Mouse (Mus musculus): ENCODE data around the gene Aspn. TPM values are rescaled to one million over a fixed set of nuclear protein-coding genes. Genes with fewer than 3 reads are reported as not detected.

Aspn gene
- 0.43 and 0.53 TPM in 2 replicates for polyA plus RNA-seq (2015; fragmentation: Nextera tagmentation; extraction: Ambion mirVana)

GRCm38 (mm10) chr13:49544279-49544678, at the start of gene Aspn:
Aspn (plus strand) TSS chr13:49544443.
- no peaks in the 10 kb centered on the region for H3K36me3 ChIP-seq
- H3K4me1 ChIP-seq: no peaks in the 10 kb centered on the region
- no peak within 1 kb of the TSS for H3K27ac ChIP-seq (replicated peaks)
- no peak within 1 kb of the TSS for H3K9ac ChIP-seq (replicated peaks)
- H3K4me3 ChIP-seq: no peak within 1 kb of the TSS
- whole genome bisulfite sequencing: 86% methylated on average over 3 of the region's 3 CpGs
- no peaks in the 10 kb centered on the region for H3K27me3 ChIP-seq
- ATAC-seq (replicated peaks): no peak
- no peaks in the 10 kb centered on the region for H3K9me3 ChIP-seq
- no peak within 1 kb of the TSS for H3K4me2 ChIP-seq (replicated peaks)

GRCm38 (mm10) chr13:49504510-49504909, 39.7 kb upstream of the Aspn start, which contains the start of gene Ecm2:
Ecm2 (plus strand) TSS chr13:49504810.
- Histone ChIP-seq H3K36me3 (no peaks in the 10 kb centered on the region), H3K9me3 (no peaks in the 10 kb centered on the region), H3K27me3 (no peaks in the 10 kb centered on the region), H3K4me1 (no peaks in the 10 kb centered on the region), H3K4me3 (no peak within 1 kb of the TSS), H3K4me2 (replicated peaks) (no peak within 1 kb of the TSS), H3K27ac (replicated peaks) (no peak within 1 kb of the TSS), H3K9ac (replicated peaks) (no peak within 1 kb of the TSS)
- no peak for ATAC-seq (replicated peaks)
- 48% methylated on average over 4 of the region's 4 CpGs for WGBS

GRCm38 (mm10) chr13:49505776-49506175, 38.5 kb upstream of the Aspn start:
- no peak overlapping the region for H3K4me3 ChIP-seq
- H3K27me3 ChIP-seq: no peaks in the 10 kb centered on the region
- H3K27ac ChIP-seq (replicated peaks): no peak overlapping the region
- WGBS: 88% methylated on average over 4 of the region's 4 CpGs
- no peaks in the 10 kb centered on the region for H3K4me1 ChIP-seq
- no peak overlapping the region for H3K9ac ChIP-seq (replicated peaks)
- no peaks in the 10 kb centered on the region for H3K9me3 ChIP-seq
- no peaks in the 10 kb centered on the region for H3K36me3 ChIP-seq
- H3K4me2 ChIP-seq (replicated peaks): no peak overlapping the region
- ATAC-seq (replicated peaks): no peak

- Histone ChIP-seq H3K36me3 (no peaks in the 10 kb centered on the region), H3K9me3 (no peaks in the 10 kb centered on the region), H3K4me2 (replicated peaks) (no peak overlapping the region), H3K4me3 (no peak overlapping the region), H3K27me3 (no peaks in the 10 kb centered on the region), H3K27ac (replicated peaks) (no peak overlapping the region), H3K4me1 (no peaks in the 10 kb centered on the region), H3K9ac (replicated peaks) (no peak overlapping the region)
- 88% methylated on average over 3 of the region's 3 CpGs for WGBS
- no peak for ATAC-seq (replicated peaks)
Observed at GRCm38 (mm10) chr13:49507176-49507575, 37.1 kb upstream of the Aspn start.

GRCm38 (mm10) chr13:49518761-49519160, 25.5 kb upstream of the Aspn start:
- Histone ChIP-seq H3K36me3 (no peaks in the 10 kb centered on the region), H3K27me3 (no peaks in the 10 kb centered on the region), H3K4me1 (no peaks in the 10 kb centered on the region), H3K4me3 (no peak overlapping the region), H3K27ac (replicated peaks) (no peak overlapping the region), H3K9me3 (no peaks in the 10 kb centered on the region), H3K4me2 (replicated peaks) (no peak overlapping the region), H3K9ac (replicated peaks) (no peak overlapping the region)
- ATAC-seq (replicated peaks): no peak
- 22% methylated on average over 2 of the region's 2 CpGs for WGBS

- WGBS: 72% methylated on average over 2 of the region's 2 CpGs
- no peaks in the 10 kb centered on the region for H3K4me1 ChIP-seq
- no peaks in the 10 kb centered on the region for H3K9me3 ChIP-seq
- H3K4me2 ChIP-seq (replicated peaks): no peak overlapping the region
- no peak overlapping the region for H3K27ac ChIP-seq (replicated peaks)
- no peak overlapping the region for H3K9ac ChIP-seq (replicated peaks)
- no peaks in the 10 kb centered on the region for H3K36me3 ChIP-seq
- no peaks in the 10 kb centered on the region for H3K27me3 ChIP-seq
- ATAC-seq (replicated peaks): no peak
- no peak overlapping the region for H3K4me3 ChIP-seq
Observed at GRCm38 (mm10) chr13:49526235-49526634, 18.0 kb upstream of the Aspn start.

- 95% methylated on average over 4 of the region's 4 CpGs for WGBS
- H3K4me1 ChIP-seq: no peaks in the 10 kb centered on the region
Observed at GRCm38 (mm10) chr13:49530636-49531035, 13.6 kb upstream of the Aspn start.

GRCm38 (mm10) chr13:49536946-49537345, 7.3 kb upstream of the Aspn start:
- 94% methylated on average over 1 of the region's 1 CpGs for WGBS
- Histone ChIP-seq H3K27ac (replicated peaks) (no peak overlapping the region), H3K9ac (replicated peaks) (no peak overlapping the region), H3K4me3 (no peak overlapping the region), H3K4me1 (no peaks in the 10 kb centered on the region), H3K9me3 (no peaks in the 10 kb centered on the region), H3K36me3 (no peaks in the 10 kb centered on the region), H3K4me2 (replicated peaks) (no peak overlapping the region), H3K27me3 (no peaks in the 10 kb centered on the region)
- ATAC-seq (replicated peaks): no peak

More at GRCm38 (mm10) chr13:49530636-49531035, 13.6 kb upstream of the Aspn start:
- no peaks in the 10 kb centered on the region for H3K36me3 ChIP-seq
- H3K27me3 ChIP-seq: no peaks in the 10 kb centered on the region
- H3K9me3 ChIP-seq: no peaks in the 10 kb centered on the region
- H3K27ac ChIP-seq (replicated peaks): no peak overlapping the region
- no peak for ATAC-seq (replicated peaks)
- H3K4me2 ChIP-seq (replicated peaks): no peak overlapping the region
- no peak overlapping the region for H3K9ac ChIP-seq (replicated peaks)
- no peak overlapping the region for H3K4me3 ChIP-seq

GRCm38 (mm10) chr13:49538693-49539092, 5.5 kb upstream of the Aspn start:
- Histone ChIP-seq H3K9ac (replicated peaks) (no peak overlapping the region), H3K9me3 (no peaks in the 10 kb centered on the region), H3K4me2 (replicated peaks) (no peak overlapping the region), H3K36me3 (no peaks in the 10 kb centered on the region), H3K27ac (replicated peaks) (no peak overlapping the region), H3K4me3 (no peak overlapping the region), H3K27me3 (no peaks in the 10 kb centered on the region), H3K4me1 (no peaks in the 10 kb centered on the region)
- WGBS: 94% methylated on average over 1 of the region's 1 CpGs
- no peak for ATAC-seq (replicated peaks)

- Histone ChIP-seq H3K4me3 (no peak overlapping the region), H3K36me3 (no peaks in the 10 kb centered on the region), H3K27me3 (no peaks in the 10 kb centered on the region), H3K27ac (replicated peaks) (no peak overlapping the region), H3K9ac (replicated peaks) (no peak overlapping the region), H3K4me1 (no peaks in the 10 kb centered on the region), H3K9me3 (no peaks in the 10 kb centered on the region), H3K4me2 (replicated peaks) (no peak overlapping the region)
- 72% methylated on average over 3 of the region's 3 CpGs for WGBS
- ATAC-seq (replicated peaks): no peak
Observed at GRCm38 (mm10) chr13:49545646-49546045, 1.4 kb downstream of the Aspn start.

GRCm38 (mm10) chr13:49546517-49546916, 2.3 kb downstream of the Aspn start:
- Histone ChIP-seq H3K4me1 (no peaks in the 10 kb centered on the region), H3K4me2 (replicated peaks) (no peak overlapping the region), H3K27ac (replicated peaks) (no peak overlapping the region), H3K27me3 (no peaks in the 10 kb centered on the region), H3K9me3 (no peaks in the 10 kb centered on the region), H3K4me3 (no peak overlapping the region), H3K36me3 (no peaks in the 10 kb centered on the region), H3K9ac (replicated peaks) (no peak overlapping the region)
- WGBS: 95% methylated on average over 1 of the region's 1 CpGs
- no peak for ATAC-seq (replicated peaks)

GRCm38 (mm10) chr13:49547563-49548150, 3.4 kb downstream of the Aspn start:
- 92% methylated on average over 1 of the region's 1 CpGs for WGBS
- Histone ChIP-seq H3K27ac (replicated peaks) (no peak overlapping the region), H3K9me3 (no peaks in the 10 kb centered on the region), H3K4me3 (no peak overlapping the region), H3K27me3 (no peaks in the 10 kb centered on the region), H3K9ac (replicated peaks) (no peak overlapping the region), H3K4me1 (no peaks in the 10 kb centered on the region), H3K4me2 (replicated peaks) (no peak overlapping the region), H3K36me3 (no peaks in the 10 kb centered on the region)
- ATAC-seq (replicated peaks): no peak

- no peaks in the 10 kb centered on the region for H3K36me3 ChIP-seq
- WGBS: 96% methylated on average over 3 of the region's 3 CpGs
- H3K4me2 ChIP-seq (replicated peaks): no peak overlapping the region
- ATAC-seq (replicated peaks): no peak
- H3K4me1 ChIP-seq: no peaks in the 10 kb centered on the region
- H3K27me3 ChIP-seq: no peaks in the 10 kb centered on the region
- H3K4me3 ChIP-seq: no peak overlapping the region
- H3K9ac ChIP-seq (replicated peaks): no peak overlapping the region
- H3K27ac ChIP-seq (replicated peaks): no peak overlapping the region
- no peaks in the 10 kb centered on the region for H3K9me3 ChIP-seq
Observed at GRCm38 (mm10) chr13:49549616-49550015, 5.4 kb downstream of the Aspn start.
